Mouse (Mus musculus): ENCODE measurements around the gene Slc6a18.
A peak's percentile ranks its signal among the peaks of the same experiment; 100 is the strongest.
"Not testable (repeated sequence)": the region's sequence is repeated elsewhere in the genome, so short reads cannot be mapped to it uniquely, and the experiment has no call there.

Slc6a18 gene

GRCm38 (mm10) chr13:73677853-73678252 is at the start of gene Slc6a18:
Slc6a18 (minus strand) TSS chr13:73678023.
- DNase-seq (ENCODE audit: low spot score), result no peak

- no peak for DNase-seq (ENCODE audit: low spot score)
Measured at GRCm38 (mm10) chr13:73725315-73725714, 47.5 kb upstream of the Slc6a18 start.

- peak; percentile 13 for DNase-seq (ENCODE audit: low spot score)
Measured at GRCm38 (mm10) chr13:73723081-73723668, 45.4 kb upstream of the Slc6a18 start.

GRCm38 (mm10) chr13:73720241-73720640 is 42.4 kb upstream of the Slc6a18 start:
- no peak for DNase-seq (ENCODE audit: low spot score)

GRCm38 (mm10) chr13:73718225-73718624 is 40.4 kb upstream of the Slc6a18 start:
- peak; percentile 82 for DNase-seq (ENCODE audit: low spot score)

- no peak for DNase-seq (ENCODE audit: low spot score)
Measured at GRCm38 (mm10) chr13:73714020-73714419, 36.2 kb upstream of the Slc6a18 start.

GRCm38 (mm10) chr13:73713204-73713603 is 35.4 kb upstream of the Slc6a18 start:
- no peak for DNase-seq (ENCODE audit: low spot score)

- DNase-seq (ENCODE audit: low spot score), result no peak
Measured at GRCm38 (mm10) chr13:73712228-73712627, 34.4 kb upstream of the Slc6a18 start.

- DNase-seq (ENCODE audit: low spot score), result no peak
Measured at GRCm38 (mm10) chr13:73711803-73712202, 34.0 kb upstream of the Slc6a18 start.

- no peak for DNase-seq (ENCODE audit: low spot score)
Measured at GRCm38 (mm10) chr13:73711221-73711620, 33.4 kb upstream of the Slc6a18 start.

GRCm38 (mm10) chr13:73709491-73709890 is 31.7 kb upstream of the Slc6a18 start:
- DNase-seq (ENCODE audit: low spot score), result no peak

GRCm38 (mm10) chr13:73704694-73705325 is 27.0 kb upstream of the Slc6a18 start, which contains the start of gene Slc6a19:
Slc6a19 (minus strand) TSS chr13:73704865.
- no peak for DNase-seq (ENCODE audit: low spot score)

GRCm38 (mm10) chr13:73703486-73703885 is 25.7 kb upstream of the Slc6a18 start:
- DNase-seq (ENCODE audit: low spot score), result not testable (repeated sequence)

GRCm38 (mm10) chr13:73702776-73703175 is 25.0 kb upstream of the Slc6a18 start:
- no peak for DNase-seq (ENCODE audit: low spot score)

- DNase-seq (ENCODE audit: low spot score), result no peak
Measured at GRCm38 (mm10) chr13:73701161-73701883, 23.5 kb upstream of the Slc6a18 start.

GRCm38 (mm10) chr13:73700554-73700953 is 22.7 kb upstream of the Slc6a18 start:
- DNase-seq (ENCODE audit: low spot score), result no peak

- DNase-seq (ENCODE audit: low spot score), result no peak
Measured at GRCm38 (mm10) chr13:73699714-73700113, 21.9 kb upstream of the Slc6a18 start.

- DNase-seq (ENCODE audit: low spot score), result no peak
Measured at GRCm38 (mm10) chr13:73696529-73696928, 18.7 kb upstream of the Slc6a18 start.

- no peak for DNase-seq (ENCODE audit: low spot score)
Measured at GRCm38 (mm10) chr13:73694972-73695371, 17.1 kb upstream of the Slc6a18 start.

GRCm38 (mm10) chr13:73693333-73693732 is 15.5 kb upstream of the Slc6a18 start:
- DNase-seq (ENCODE audit: low spot score), result no peak

GRCm38 (mm10) chr13:73692249-73692868 is 14.5 kb upstream of the Slc6a18 start:
- peak; percentile 32 for DNase-seq (ENCODE audit: low spot score)

- no peak for DNase-seq (ENCODE audit: low spot score)
Measured at GRCm38 (mm10) chr13:73688934-73689333, 11.1 kb upstream of the Slc6a18 start.

- DNase-seq (ENCODE audit: low spot score), result no peak
Measured at GRCm38 (mm10) chr13:73687601-73688000, 9.8 kb upstream of the Slc6a18 start.

All from layer of hippocampus, adult 9-10 months (tissue).